Mouse (Mus musculus) heart, embryonic 12.5 days (tissue): Measurements from ENCODE around the gene Sugp1. TPM values are rescaled to one million over a fixed set of nuclear protein-coding genes. Genes with fewer than 3 reads are reported as not detected.
"Not testable (repeated sequence)": the region's sequence is repeated elsewhere in the genome, so short reads cannot be mapped to it uniquely, and the experiment has no call there.

Experiments used
- ATAC-seq: fragments of 200-750 bp; cut with Nextera tagmentation; 2 replicates; pipeline ENCODE4 v1.8.0; 2017; ENCODE audit warnings: moderate TSS enrichment, moderate library complexity; ENCODE audit not compliant: insufficient number of reproducible peaks, low FRiP score
- H3K27ac ChIP-seq: fragments of 300-500 bp; sonication (generic); 2 replicates; pipeline ENCODE4 v1.5.1; 2016; ENCODE audit warnings: mild to moderate bottlenecking, moderate library complexity; ENCODE audit not compliant: poor library complexity, severe bottlenecking
- H3K27me3 ChIP-seq: fragments of 300-500 bp; sonication (generic); replicated peaks from 2 replicates; pipeline ENCODE4 v1.6.1; 2016; ENCODE audit warnings: mild to moderate bottlenecking, moderate library complexity
- H3K36me3 ChIP-seq: fragments of 300-500 bp; sonication (generic); 2 replicates; pipeline ENCODE4 v1.6.1; 2016; ENCODE audit warnings: mild to moderate bottlenecking, moderate library complexity
- H3K4me1 ChIP-seq: fragments of 300-500 bp; sonication (generic); replicated peaks from 2 replicates; pipeline ENCODE4 v1.6.1; 2016; ENCODE audit warnings: mild to moderate bottlenecking
- H3K4me2 ChIP-seq: fragments of 300-500 bp; sonication (generic); 2 replicates; pipeline ENCODE4 v1.6.1; 2016; ENCODE audit warnings: mild to moderate bottlenecking, moderate library complexity
- H3K4me3 ChIP-seq: fragments of 300-500 bp; sonication (generic); 2 replicates; pipeline ENCODE4 v1.5.1; 2016; ENCODE audit warnings: mild to moderate bottlenecking
- H3K9ac ChIP-seq: fragments of 300-500 bp; sonication (generic); 2 replicates; pipeline ENCODE4 v1.6.1; 2016; ENCODE audit warnings: mild to moderate bottlenecking, moderate library complexity
- H3K9me3 ChIP-seq: fragments of 300-500 bp; sonication (generic); replicated peaks from 2 replicates; pipeline ENCODE4 v1.6.1; 2016; ENCODE audit warnings: mild to moderate bottlenecking, moderate library complexity
- WGBS: fragments of 180-500 bp; shearing (Covaris S2); methylation state at CpG from one replicate; pipeline ENCODE4 v1.1.7; 2016; 5-methylcytosine and 5-hydroxymethylcytosine counted together
- polyA plus RNA-seq: library from polyadenylated mRNA; unstranded; fragments of >200 nt; fragmentation: Nextera tagmentation; extraction: Ambion mirVana; gene quantifications from 2 replicates; pipeline ENCODE4 v1.2.1, GENCODE M21; 2016

The Sugp1 gene
- polyA plus RNA-seq, 1 experiment from 2014 or later: 32.7 TPM

GRCm38 (mm10) chr8:70004345-70004744 is 38.3 kb upstream of the Sugp1 start:
- ATAC-seq: no peak
- no peak overlapping the region for H3K4me3 ChIP-seq
- no peak overlapping the region for H3K9ac ChIP-seq
- H3K4me1 ChIP-seq: peaks cover 12% of the 10 kb centered on the region
- H3K27ac ChIP-seq: no peak overlapping the region
- no peak overlapping the region for H3K4me2 ChIP-seq
- no peaks in the 10 kb centered on the region for H3K9me3 ChIP-seq
- no peaks in the 10 kb centered on the region for H3K27me3 ChIP-seq
- no peaks in the 10 kb centered on the region for H3K36me3 ChIP-seq

GRCm38 (mm10) chr8:70005178-70005577 is 37.4 kb upstream of the Sugp1 start:
- no peak overlapping the region for H3K4me2 ChIP-seq
- no peaks in the 10 kb centered on the region for H3K36me3 ChIP-seq
- H3K9me3 ChIP-seq: no peaks in the 10 kb centered on the region
- H3K4me3 ChIP-seq: no peak overlapping the region
- H3K27ac ChIP-seq: no peak overlapping the region
- 40% methylated on average over 2 of the region's 2 CpGs for WGBS
- no peaks in the 10 kb centered on the region for H3K27me3 ChIP-seq
- H3K4me1 ChIP-seq: peaks cover 12% of the 10 kb centered on the region
- H3K9ac ChIP-seq: no peak overlapping the region
- peak; percentile 36; the same call in 1 of the 2 replicates for ATAC-seq

- WGBS: 89% methylated on average over 14 of the region's 14 CpGs
- not testable (repeated sequence) for H3K4me1 ChIP-seq, H3K9me3 ChIP-seq, H3K9ac ChIP-seq, H3K4me3 ChIP-seq, H3K4me2 ChIP-seq, H3K36me3 ChIP-seq, ATAC-seq, H3K27me3 ChIP-seq, H3K27ac ChIP-seq
These were observed 31.8 kb upstream of the Sugp1 start for GRCm38 (mm10) chr8:70010796-70011195.

DNA sequence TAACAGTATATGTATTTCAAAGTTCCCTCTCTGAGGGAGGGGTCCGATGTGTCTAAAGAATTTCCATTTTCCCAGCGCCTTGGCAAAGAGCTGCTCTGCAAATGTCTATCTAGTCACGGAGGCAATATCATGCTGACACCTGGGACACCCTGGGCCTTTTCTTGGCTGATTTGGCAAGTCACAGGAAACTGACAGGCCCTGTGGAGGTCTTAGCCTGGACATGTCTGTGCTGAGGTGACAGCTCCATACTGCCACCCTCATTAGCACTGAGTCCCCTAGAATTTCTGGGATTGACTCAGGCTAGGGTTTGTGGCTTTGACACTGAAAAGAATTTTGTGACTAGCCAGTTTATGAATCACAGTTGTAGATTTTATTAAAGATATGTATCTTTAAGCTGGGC is 30.3 kb upstream of the Sugp1 start:
- H3K4me1 ChIP-seq: no peaks in the 10 kb centered on the region
- H3K27me3 ChIP-seq: no peaks in the 10 kb centered on the region
- peaks cover 12% of the 10 kb centered on the region for H3K36me3 ChIP-seq
- WGBS: 76% methylated on average over 3 of the region's 3 CpGs
- H3K4me2 ChIP-seq: no peak overlapping the region
- H3K9me3 ChIP-seq: no peaks in the 10 kb centered on the region
- ATAC-seq: no peak
- H3K27ac ChIP-seq: no peak overlapping the region
- H3K4me3 ChIP-seq: no peak overlapping the region
- no peak overlapping the region for H3K9ac ChIP-seq

- no peaks in the 10 kb centered on the region for H3K27me3 ChIP-seq
- no peaks in the 10 kb centered on the region for H3K4me1 ChIP-seq
- H3K4me2 ChIP-seq: no peak overlapping the region
- WGBS: 83% methylated on average over 1 of the region's 1 CpGs
- peaks cover 16% of the 10 kb centered on the region for H3K36me3 ChIP-seq
- no peak overlapping the region for H3K9ac ChIP-seq
- no peak overlapping the region for H3K27ac ChIP-seq
- no peak overlapping the region for H3K4me3 ChIP-seq
- H3K9me3 ChIP-seq: no peaks in the 10 kb centered on the region
- no peak for ATAC-seq
These were observed 29.9 kb upstream of the Sugp1 start for GRCm38 (mm10) chr8:70012763-70013162.

GRCm38 (mm10) chr8:70015017-70015416 is 27.6 kb upstream of the Sugp1 start:
- WGBS: 60% methylated on average over 1 of the region's 1 CpGs
- Histone ChIP-seq H3K9me3 (no peaks in the 10 kb centered on the region), H3K4me3 (no peak overlapping the region), H3K9ac (no peak overlapping the region), H3K4me1 (no peaks in the 10 kb centered on the region), H3K36me3 (peaks cover 38% of the 10 kb centered on the region), H3K4me2 (no peak overlapping the region), H3K27me3 (no peaks in the 10 kb centered on the region), H3K27ac (no peak overlapping the region)
- ATAC-seq: no peak

DNA sequence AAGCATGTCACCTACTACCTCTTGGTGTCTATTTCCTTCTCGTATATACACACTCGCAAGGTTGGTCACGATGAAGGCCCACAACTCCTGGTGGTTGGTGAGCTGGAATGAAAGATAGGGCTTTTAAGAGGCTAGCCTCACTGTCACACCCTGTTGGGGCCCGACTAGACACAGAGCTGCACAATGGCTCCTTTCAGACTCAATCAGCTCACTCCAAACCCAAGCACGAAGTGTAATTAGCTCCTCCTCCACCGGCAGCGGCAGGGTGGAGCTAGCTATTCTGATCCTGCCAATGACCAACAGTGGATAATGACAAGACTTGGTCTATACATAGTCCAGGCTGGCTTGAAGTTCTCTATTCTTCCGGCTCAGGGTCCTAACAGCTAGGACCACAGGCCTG is 19.0 kb upstream of the Sugp1 start:
- no peaks in the 10 kb centered on the region for H3K27me3 ChIP-seq
- no peak for ATAC-seq
- WGBS: 76% methylated on average over 8 of the region's 8 CpGs

DNA sequence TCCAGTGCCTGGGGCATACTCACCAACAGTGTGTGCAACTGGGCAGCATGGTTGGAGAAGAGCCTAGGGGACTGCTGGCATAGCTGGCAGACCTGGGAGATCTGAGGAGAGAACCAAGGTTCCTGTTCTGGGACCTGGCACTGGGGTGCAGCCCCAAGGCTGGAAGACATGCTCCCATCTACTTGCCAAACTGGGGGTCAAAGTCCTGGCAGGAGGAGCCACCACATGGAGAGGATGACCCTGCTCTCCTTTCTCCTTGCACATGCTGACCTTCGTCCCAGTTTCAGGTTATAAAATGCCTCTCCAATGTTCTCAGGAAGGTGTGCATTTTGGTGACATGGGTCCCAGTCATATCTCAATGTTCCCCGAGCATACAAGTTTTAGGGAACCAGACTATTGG is 16.5 kb upstream of the Sugp1 start:
- Histone ChIP-seq H3K27ac (no peak overlapping the region), H3K4me2 (no peak overlapping the region), H3K36me3 (peaks cover 97% of the 10 kb centered on the region), H3K4me3 (no peak overlapping the region), H3K9me3 (no peaks in the 10 kb centered on the region), H3K4me1 (peaks cover 9% of the 10 kb centered on the region), H3K27me3 (no peaks in the 10 kb centered on the region), H3K9ac (no peak overlapping the region)
- WGBS: 86% methylated on average over 2 of the region's 2 CpGs
- ATAC-seq: no peak

More for the DNA sequence above, 19.0 kb upstream of the Sugp1 start:
- H3K36me3 ChIP-seq: peaks cover 98% of the 10 kb centered on the region
- no peak overlapping the region for H3K4me3 ChIP-seq
- no peaks in the 10 kb centered on the region for H3K9me3 ChIP-seq
- H3K4me1 ChIP-seq: no peaks in the 10 kb centered on the region
- H3K27ac ChIP-seq: no peak overlapping the region
- H3K4me2 ChIP-seq: no peak overlapping the region
- H3K9ac ChIP-seq: no peak overlapping the region

- 0 out of 2 replicates have a peak overlapping the region, but pooled peaks have one; percentile 5 for H3K27ac ChIP-seq
- 61% methylated on average over 1 of the region's 1 CpGs for whole genome bisulfite sequencing
- H3K4me3 ChIP-seq: no peak overlapping the region
- H3K27me3 ChIP-seq: no peaks in the 10 kb centered on the region
- ATAC-seq: no peak
- peaks cover 70% of the 10 kb centered on the region for H3K36me3 ChIP-seq
- peaks cover 10% of the 10 kb centered on the region for H3K4me1 ChIP-seq
- H3K9me3 ChIP-seq: no peaks in the 10 kb centered on the region
- H3K9ac ChIP-seq: no peak overlapping the region
- H3K4me2 ChIP-seq: no peak overlapping the region
These were observed 12.4 kb upstream of the Sugp1 start for GRCm38 (mm10) chr8:70030255-70030654.

- ATAC-seq: no peak
- Histone ChIP-seq H3K36me3 (peaks cover 16% of the 10 kb centered on the region), H3K4me1 (peaks cover 22% of the 10 kb centered on the region), H3K4me2 (no peak overlapping the region), H3K9ac (no peak overlapping the region), H3K27me3 (no peaks in the 10 kb centered on the region), H3K27ac (no peak overlapping the region), H3K4me3 (no peak overlapping the region), H3K9me3 (no peaks in the 10 kb centered on the region)
- 88% methylated on average over 1 of the region's 1 CpGs for WGBS
These were observed 4.6 kb upstream of the Sugp1 start for GRCm38 (mm10) chr8:70037994-70038393.

DNA sequence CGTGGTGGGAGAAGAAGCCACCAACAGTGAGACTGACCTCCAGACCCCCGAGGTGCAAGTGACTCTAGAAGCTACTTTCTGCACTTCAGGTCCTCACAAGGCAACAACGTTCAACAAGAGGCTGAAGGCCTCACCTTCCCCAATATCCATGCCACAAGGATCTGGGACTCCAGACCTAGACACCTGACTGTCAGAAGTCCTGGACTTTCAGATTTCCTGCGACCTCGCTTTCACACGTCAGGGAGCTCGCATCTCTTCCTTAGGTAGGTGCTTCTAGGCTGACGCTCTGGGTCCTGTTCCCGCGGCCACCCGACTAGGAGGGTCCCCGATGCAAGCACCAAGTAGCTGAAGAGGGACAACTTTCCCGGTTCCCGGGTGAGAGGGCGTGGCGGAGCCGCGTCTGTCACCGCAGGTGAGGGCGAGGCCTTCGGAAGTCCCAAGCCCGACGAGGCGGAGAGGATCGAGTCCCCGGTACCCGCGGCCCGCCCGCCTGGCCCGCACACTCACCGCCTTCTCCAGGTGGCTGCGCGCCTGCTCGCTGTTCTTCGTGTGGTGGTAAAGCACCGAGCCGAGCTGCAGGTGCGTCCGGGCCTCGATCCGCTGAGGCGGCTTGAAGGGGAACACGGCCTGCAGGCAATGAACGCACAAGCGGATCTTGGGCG is 597 bp upstream of the Sugp1 start:
- Histone ChIP-seq H3K4me3 (peak overlapping the region; percentile 93), H3K36me3 (peaks cover 5% of the 10 kb centered on the region; the same call in 1 of the 2 replicates), H3K4me2 (peak overlapping the region; percentile 94), H3K27me3 (no peaks in the 10 kb centered on the region), H3K4me1 (peaks cover 34% of the 10 kb centered on the region), H3K27ac (peak overlapping the region; percentile 22; the same call in 1 of the 2 replicates), H3K9ac (peak overlapping the region; percentile 95), H3K9me3 (no peaks in the 10 kb centered on the region)
- ATAC-seq: peak; percentile 39
- under 1% methylated on average over 47 of the region's 47 CpGs for WGBS

DNA sequence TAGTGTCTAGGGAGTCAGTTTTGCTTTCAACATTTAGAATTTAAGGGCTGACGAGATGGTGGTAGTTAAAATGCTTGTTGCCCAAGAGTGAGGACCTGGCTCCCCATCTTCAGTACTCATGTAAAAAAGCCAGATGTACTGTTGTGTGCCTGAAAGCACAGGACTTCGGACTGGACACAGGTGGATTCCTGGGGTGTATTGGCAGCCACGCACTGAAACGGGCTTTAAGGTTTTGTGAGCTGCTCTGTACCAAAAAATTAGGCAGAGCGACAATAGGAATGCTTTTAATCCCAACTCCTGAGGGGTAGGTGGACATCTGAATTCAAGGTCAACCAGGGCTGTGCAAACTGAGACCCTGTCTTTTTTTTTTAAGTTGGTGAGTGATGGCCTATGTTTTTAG is 1.4 kb downstream of the Sugp1 start:
- H3K4me2 ChIP-seq: peak overlapping the region; percentile 94

More for the DNA sequence above, 1.4 kb downstream of the Sugp1 start:
- no peak overlapping the region for H3K27ac ChIP-seq
- no peak for ATAC-seq
- H3K27me3 ChIP-seq: no peaks in the 10 kb centered on the region
- H3K36me3 ChIP-seq: peaks cover 13% of the 10 kb centered on the region
- H3K9me3 ChIP-seq: no peaks in the 10 kb centered on the region
- peak overlapping the region; percentile 93; the same call in 1 of the 2 replicates for H3K4me3 ChIP-seq
- WGBS: 86% methylated on average over 5 of the region's 5 CpGs
- H3K4me1 ChIP-seq: peaks cover 31% of the 10 kb centered on the region
- peak overlapping the region; percentile 95; the same call in 1 of the 2 replicates for H3K9ac ChIP-seq
